Mouse (Mus musculus) lung, postnatal 0 days (tissue): ENCODE results near the gene Phxr2.

Experiments
- CTCF ChIP-seq: IDR thresholded peaks from 2 replicates; pipeline ENCODE4 v1.5.1; 2016; ENCODE audit warnings: antibody characterized with exemption, mild to moderate bottlenecking
- EP300 ChIP-seq: IDR thresholded peaks from 2 replicates; pipeline ENCODE4 v1.6.1; 2016; ENCODE audit warnings: antibody characterized with exemption, mild to moderate bottlenecking, control low read depth

DNA sequence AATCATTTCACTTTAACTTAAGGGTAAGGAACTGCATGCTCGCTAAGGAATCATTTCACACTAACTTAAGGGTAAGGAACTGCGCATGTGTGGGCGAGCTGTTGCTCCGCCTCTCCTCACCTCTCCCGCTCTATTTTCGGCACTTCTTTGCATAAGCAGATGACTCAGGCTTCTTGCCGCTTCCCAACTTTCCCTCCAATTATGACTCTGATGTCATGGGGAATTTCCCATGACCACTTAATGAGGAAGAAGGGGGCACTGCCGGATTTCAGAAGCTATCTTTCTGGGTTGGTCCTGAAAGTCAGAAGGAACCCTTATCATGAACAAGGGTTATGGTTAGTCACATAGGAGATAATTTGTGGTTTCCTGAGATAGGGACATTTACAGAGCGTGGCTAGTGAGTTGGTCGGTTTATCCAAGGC is 44.5 kb downstream of the Phxr2 start:
- TF ChIP-seq CTCF (no peak), EP300 (no peak)
